Mouse (Mus musculus) layer of hippocampus, postnatal 10 days (tissue): ENCODE measurements around the gene Lhx4. TPM values are rescaled to one million over a fixed set of nuclear protein-coding genes. Genes with fewer than 3 reads are reported as not detected.

Experiments used
- DNase-seq, 2 experiments: peaks; one replicate each; pipeline ENCODE4 v3.0.0; 2021; ENCODE audit warnings: low spot score in 2 of 2
- long read RNA-seq: library from polyadenylated mRNA; stranded (forward); transcript quantifications from one replicate; pipeline ENCODE4 v2.0.0, GENCODE M21; 2023
- total RNA-seq, 2 experiments: library from RNA; stranded (reverse); gene quantifications; 2 replicates each; pipeline ENCODE4 v1.2.3; 2021

Lhx4 gene
- not detected for total RNA-seq
- long read RNA-seq: 0 reads

GRCm38 (mm10) chr1:155751484-155752255, at the start of gene Lhx4:
Lhx4 (minus strand) TSS chr1:155751684.
- no peak for DNase-seq

DNA sequence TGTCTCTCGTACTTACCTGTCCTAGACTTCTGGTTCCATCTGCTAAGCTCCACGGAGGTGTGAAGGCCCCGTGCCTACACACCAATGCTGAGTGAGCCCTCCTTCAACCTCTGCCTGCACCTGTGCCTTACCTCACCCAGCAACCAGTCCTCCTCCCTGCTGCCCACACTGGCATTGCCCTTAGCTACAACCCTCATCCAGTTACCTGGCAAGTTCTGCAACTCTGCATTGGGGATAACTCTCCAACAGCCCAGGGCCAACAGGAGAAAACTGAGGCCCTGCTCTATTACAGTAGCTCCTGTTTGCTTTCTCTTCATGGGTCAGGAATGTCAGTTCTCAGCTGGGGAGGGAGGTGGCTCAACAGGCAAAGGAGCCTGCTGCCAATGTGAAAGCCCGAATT, 46.5 kb upstream of the Lhx4 start:
- DNase-seq: no peak

DNA sequence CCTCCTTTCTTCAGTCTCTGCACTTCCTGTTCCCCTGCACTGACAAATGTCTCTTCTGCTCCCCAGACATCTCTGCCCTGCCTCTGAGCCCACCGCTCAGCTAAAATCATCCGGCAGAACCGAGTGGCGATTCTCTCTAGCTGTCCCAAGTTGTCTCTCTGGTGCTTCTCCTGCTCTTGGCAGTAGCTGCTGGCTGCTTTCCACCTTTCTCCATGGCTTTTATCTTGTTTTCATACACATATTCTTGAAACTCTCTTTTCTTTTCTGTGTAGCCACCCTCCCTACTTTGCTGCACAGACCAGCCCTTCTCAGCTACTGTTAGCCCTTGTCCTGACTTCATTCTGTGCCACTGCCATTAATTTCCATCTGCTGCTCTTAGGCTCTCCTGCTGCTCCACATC, 45.9 kb upstream of the Lhx4 start:
- no peak for DNase-seq

DNA sequence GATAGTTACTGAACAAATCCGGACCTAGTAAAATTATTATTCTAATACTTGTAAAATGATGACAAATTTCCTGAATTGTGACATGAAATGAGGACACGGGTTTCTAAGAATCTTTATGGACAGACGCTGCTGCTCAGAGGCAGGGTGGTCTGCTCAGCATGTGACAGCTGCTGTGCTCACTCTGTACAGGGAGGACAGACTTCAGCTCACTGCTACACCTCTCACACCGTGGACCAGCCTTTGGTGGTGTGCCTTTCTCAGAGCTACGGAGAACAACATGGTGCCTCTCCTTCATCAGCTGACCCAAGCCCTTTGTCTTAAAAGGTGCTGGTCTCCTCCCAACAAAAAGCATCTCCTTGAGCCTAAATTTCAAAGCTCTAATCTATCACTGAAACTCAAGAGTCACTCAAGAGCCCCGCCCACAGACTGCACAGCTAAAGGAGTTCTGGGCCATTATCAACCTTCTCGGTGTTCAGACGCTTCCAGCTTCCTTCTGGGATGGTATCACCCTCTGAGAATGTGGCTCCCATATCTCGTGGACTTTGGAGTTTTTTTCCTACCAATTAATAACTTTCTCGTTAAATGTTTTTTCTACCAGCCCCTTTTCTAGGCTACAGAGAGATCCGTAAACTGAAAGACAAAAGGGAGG, 45.4 kb upstream of the Lhx4 start:
- DNase-seq: no peak

DNA sequence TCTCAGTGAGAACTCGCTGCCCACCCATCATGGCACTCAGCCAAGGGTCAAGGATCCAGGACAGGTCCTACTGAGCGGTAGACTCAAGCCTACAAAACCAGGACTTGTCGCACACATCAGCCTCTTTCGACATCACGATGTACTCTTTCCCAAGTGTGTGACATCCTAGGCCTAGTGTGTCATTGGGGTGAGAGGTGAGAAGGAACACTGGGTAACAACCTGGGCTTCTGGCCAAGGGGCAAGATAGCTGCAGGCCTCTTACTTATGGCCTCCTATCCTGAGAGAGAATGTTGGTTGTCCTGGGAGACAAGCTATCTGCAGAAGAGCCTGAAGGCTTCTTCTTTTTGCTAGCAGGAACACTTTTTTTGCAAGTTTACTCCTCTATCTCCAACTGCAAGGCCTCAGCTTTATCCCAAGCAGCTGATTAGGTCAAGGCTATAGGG, 44.3 kb upstream of the Lhx4 start:
- DNase-seq: no peak

GRCm38 (mm10) chr1:155794855-155795254, 43.4 kb upstream of the Lhx4 start:
- no peak for DNase-seq

DNA sequence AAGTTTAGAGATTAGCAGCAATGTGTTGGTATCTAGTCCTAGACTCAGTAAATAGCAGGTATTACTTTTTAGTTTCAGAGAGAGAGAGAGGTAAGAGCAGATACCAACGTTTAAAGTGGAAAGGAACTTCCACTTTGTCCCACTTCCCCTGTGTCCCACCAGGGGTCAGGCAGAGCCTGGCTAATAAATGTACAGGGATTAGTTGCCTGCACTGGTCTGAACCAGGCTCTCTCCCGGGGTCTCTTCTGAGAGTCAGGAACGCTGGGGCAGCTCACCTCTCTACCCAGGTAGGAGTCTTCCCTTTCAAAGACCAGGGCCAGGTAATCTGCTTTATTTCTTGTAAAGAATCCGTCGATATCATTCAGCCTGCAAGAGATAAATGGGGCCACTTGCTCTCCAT, 40.4 kb upstream of the Lhx4 start:
- DNase-seq: no peak

- DNase-seq: peak; percentile 29 to 36
Measured at GRCm38 (mm10) chr1:155790111-155790974, 38.9 kb upstream of the Lhx4 start.

- no peak for DNase-seq
Measured at GRCm38 (mm10) chr1:155785886-155786285, 34.4 kb upstream of the Lhx4 start.

DNA sequence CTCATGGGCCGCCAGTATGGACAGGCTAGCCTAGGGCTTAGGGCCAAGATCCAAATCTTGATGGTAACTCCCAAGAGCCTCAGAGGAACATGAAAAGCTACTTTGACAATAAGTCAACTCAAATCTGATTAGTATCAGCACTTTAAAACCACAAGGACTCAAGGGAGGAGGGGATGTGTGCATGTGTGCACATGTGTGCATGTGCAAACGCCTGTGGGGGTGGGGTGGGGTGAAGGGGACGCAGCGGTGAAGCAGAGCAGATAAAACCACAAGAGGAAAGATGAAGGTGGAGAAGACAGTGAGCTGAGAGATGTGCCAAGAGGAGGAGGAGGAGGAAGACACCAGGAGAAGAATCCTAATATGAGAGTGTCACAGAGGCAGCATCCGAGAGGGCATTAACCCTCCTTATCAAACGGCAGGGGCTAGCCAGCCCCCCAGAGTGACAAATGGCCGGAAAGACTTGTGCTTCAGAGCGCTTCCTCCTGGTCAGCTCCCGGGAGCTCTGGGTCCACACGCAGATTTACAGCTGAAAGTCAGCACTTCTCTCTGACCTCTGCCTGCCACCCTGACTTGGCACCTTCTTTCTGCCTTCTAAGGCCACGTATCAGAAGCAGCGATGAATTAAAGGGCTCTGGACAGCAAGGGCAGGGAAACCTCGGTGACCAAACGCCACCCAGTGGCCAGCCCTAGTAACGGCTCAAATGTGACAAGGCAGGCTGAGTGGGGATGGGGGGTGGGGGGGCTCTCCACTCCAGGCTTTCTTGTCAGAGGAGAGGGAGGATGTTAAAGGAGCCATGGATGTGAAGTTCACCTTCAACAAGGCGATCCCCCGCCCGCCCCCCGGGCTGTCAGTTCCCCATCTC, 33.1 kb upstream of the Lhx4 start:
- DNase-seq: peak; percentile 65 to 76

GRCm38 (mm10) chr1:155782382-155782781, 30.9 kb upstream of the Lhx4 start:
- DNase-seq: no peak

GRCm38 (mm10) chr1:155777641-155778625, 26.4 kb upstream of the Lhx4 start:
- DNase-seq: no peak

DNA sequence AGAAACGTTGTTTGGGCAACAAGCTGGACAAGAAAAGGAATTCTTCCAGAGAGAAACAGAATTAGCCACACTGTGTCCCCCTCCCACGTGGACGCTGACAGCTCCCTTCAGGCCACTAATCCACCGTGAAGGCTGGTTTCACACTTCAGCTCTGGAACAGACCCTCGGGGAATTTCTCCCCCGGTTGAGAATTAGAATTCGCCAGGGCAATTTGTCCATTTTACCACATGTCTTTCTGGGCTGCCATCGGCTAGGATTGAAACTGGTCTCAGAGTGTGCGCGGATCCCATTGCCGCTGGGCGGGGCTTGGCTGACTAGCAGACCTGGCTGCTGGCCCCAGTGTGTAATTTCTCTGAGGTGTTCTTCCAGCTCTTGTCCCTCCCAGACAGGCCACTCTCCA, 7.7 kb upstream of the Lhx4 start:
- DNase-seq: no peak

- no peak for DNase-seq
Measured at GRCm38 (mm10) chr1:155758711-155759110, 7.2 kb upstream of the Lhx4 start.

DNA sequence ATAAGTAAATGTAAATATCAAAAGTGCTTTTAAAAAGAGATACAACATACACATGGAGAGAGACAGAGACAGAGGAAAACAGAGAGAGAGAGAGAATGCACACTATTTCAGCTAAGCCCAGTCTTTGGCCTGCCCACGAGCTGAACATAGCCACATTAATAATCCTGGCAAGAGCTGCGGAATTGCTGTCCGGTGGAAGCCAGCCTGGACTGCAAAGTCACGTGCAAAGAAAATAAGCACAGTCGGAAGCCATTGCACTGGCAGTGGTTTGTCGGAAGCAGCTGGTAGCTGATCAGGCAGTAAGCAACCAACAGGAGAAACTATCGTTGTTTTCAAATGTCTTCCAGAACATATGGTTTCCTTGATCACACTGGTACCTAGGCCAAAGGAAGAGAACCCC, 6.1 kb upstream of the Lhx4 start:
- DNase-seq: no peak

- DNase-seq: no peak
Measured at GRCm38 (mm10) chr1:155753411-155753810, 1.9 kb upstream of the Lhx4 start.

- DNase-seq: no peak
Measured at GRCm38 (mm10) chr1:155750517-155751178, 836 bp downstream of the Lhx4 start.

DNA sequence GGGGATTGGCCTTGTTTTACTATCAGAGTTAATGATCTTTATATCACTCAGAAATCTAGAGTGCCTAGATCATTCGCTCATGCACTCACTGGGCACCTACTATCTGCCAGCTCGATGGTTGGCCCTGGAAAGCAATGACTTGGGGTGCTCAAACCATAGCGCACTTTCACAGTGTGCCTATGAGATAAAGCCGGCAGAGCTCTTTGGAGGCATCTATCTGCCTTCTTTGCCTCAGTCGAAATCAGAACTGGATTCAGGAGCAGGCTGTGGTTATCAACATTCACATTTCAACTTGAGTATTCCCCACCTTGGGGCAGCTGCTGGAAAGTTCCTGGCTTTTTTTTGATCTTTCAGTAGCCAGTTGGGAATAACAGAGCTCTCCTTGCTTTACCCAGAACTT, 3.6 kb downstream of the Lhx4 start:
- no peak for DNase-seq

DNA sequence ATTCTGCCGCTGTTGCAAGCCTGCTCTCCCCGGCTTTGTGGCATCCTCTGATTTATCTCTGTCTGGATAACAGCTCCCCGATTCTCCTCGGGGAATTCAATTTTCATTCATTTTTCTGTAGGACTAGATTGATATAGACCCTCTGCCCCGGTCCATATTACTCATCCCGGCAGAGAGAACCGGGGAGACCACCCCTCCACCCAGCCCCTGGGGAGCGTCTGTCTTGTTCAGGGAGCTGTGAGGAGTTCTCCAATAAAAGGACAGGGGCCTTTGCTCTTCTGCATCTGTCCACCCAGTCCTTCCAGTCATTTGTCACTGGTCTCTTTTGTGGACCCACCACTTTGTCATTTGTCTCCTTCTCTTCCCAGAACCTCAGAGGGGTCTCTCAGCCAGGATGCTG, 4.5 kb downstream of the Lhx4 start:
- DNase-seq: no peak
